Mouse (Mus musculus): ENCODE data around the gene Stk16. TPM values are rescaled to one million over a fixed set of nuclear protein-coding genes. Genes with fewer than 3 reads are reported as not detected.

Stk16 gene
- polyA plus RNA-seq, 1 experiment from 2014 or later, result 136 TPM

GRCm38 (mm10) chr1:75214886-75215285 is 4.2 kb downstream of the Stk16 start:
- no peak overlapping the region for H3K9ac ChIP-seq
- H3K27me3 ChIP-seq, result peaks cover 30% of the 10 kb centered on the region
- H3K4me2 ChIP-seq, result no peak overlapping the region
- H3K4me1 ChIP-seq, result peaks cover 52% of the 10 kb centered on the region
- H3K36me3 ChIP-seq, result peaks cover 30% of the 10 kb centered on the region; the same call in 1 of the 2 replicates
- WGBS, result 56% methylated on average over 5 of the region's 5 CpGs
- ATAC-seq (ENCODE audit: borderline replicate concordance, extremely low read depth, low FRiP score, low TSS enrichment), result no peak
- no peaks in the 10 kb centered on the region for H3K9me3 ChIP-seq
- 0 out of 2 replicates have a peak overlapping the region, but pooled peaks have one; percentile 11 for H3K27ac ChIP-seq
- no peak overlapping the region for H3K4me3 ChIP-seq

GRCm38 (mm10) chr1:75215785-75216184 is 5.1 kb downstream of the Stk16 start:
- H3K36me3 ChIP-seq, result peaks cover 30% of the 10 kb centered on the region; the same call in 1 of the 2 replicates
- H3K9me3 ChIP-seq, result no peaks in the 10 kb centered on the region
- no peak overlapping the region for H3K9ac ChIP-seq
- ATAC-seq (ENCODE audit: borderline replicate concordance, extremely low read depth, low FRiP score, low TSS enrichment), result no peak
- peaks cover 48% of the 10 kb centered on the region for H3K4me1 ChIP-seq
- H3K27me3 ChIP-seq, result peaks cover 39% of the 10 kb centered on the region
- 91% methylated on average over 9 of the region's 9 CpGs for WGBS
- no peak overlapping the region for H3K4me2 ChIP-seq
- no peak overlapping the region for H3K27ac ChIP-seq
- H3K4me3 ChIP-seq, result no peak overlapping the region

DNA sequence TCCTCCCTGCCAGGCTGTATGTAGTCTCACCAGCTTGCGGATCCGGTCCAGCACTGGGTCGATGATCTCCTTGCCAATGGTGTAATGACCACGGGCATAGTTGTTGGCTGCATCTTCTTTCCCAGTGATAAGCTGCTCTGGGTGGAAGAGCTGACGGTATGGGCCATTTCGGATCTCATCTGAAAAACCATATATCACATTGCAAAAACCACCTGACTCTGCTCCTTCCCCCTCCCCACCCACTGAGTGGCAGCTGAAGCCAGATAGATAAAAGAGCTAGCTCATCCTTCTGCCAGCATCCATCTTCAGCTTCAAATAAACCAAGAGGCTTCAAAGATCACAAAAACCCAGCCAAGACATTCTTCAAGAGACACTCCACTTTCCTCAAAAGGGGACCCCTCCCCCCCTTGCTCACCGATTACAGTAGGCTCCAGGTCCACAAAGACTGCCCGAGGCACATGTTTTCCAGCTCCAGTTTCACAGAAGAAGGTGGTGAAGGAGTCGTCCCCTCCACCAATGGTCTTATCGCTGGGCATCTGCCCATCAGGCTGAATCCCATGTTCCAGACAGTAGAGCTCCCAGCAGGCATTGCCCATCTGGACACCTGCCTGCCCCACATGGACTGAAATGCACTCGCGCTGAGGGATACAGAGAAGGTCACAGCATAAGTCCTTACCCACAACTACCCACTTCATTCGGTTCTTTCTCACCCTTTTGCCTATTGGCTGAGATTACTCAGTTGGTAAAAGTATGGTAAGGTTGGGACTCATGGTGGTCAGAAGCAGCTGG is 6.4 kb downstream of the Stk16 start:
- peaks cover 39% of the 10 kb centered on the region for H3K4me1 ChIP-seq
- no peak overlapping the region for H3K4me3 ChIP-seq
- H3K9me3 ChIP-seq, result no peaks in the 10 kb centered on the region
- 66% methylated on average over 13 of the region's 13 CpGs for WGBS
- ATAC-seq (ENCODE audit: borderline replicate concordance, extremely low read depth, low FRiP score, low TSS enrichment), result no peak
- 0 out of 2 replicates have a peak overlapping the region, but pooled peaks have one; percentile 92 for H3K4me2 ChIP-seq
- H3K9ac ChIP-seq, result no peak overlapping the region
- no peak overlapping the region for H3K27ac ChIP-seq
- H3K36me3 ChIP-seq, result peaks cover 30% of the 10 kb centered on the region; the same call in 1 of the 2 replicates
- H3K27me3 ChIP-seq, result peaks cover 49% of the 10 kb centered on the region

- Histone ChIP-seq H3K9me3 (no peaks in the 10 kb centered on the region), H3K9ac (0 out of 2 replicates have a peak overlapping the region, but pooled peaks have one; percentile 38), H3K27me3 (peaks cover 49% of the 10 kb centered on the region), H3K4me1 (peaks cover 32% of the 10 kb centered on the region), H3K27ac (no peak overlapping the region), H3K36me3 (peaks cover 25% of the 10 kb centered on the region; the same call in 1 of the 2 replicates), H3K4me3 (peak overlapping the region; percentile 51), H3K4me2 (peak overlapping the region; percentile 92)
- ATAC-seq (ENCODE audit: borderline replicate concordance, extremely low read depth, low FRiP score, low TSS enrichment), result no peak
- 1% methylated on average over 6 of the region's 6 CpGs for WGBS
Measured at GRCm38 (mm10) chr1:75217893-75218226, 7.2 kb downstream of the Stk16 start.

- WGBS, result under 1% methylated on average over 38 of the region's 38 CpGs
- Histone ChIP-seq H3K27ac (no peak overlapping the region), H3K27me3 (peaks cover 49% of the 10 kb centered on the region)
Measured at GRCm38 (mm10) chr1:75218227-75219001, 7.8 kb downstream of the Stk16 start.

DNA sequence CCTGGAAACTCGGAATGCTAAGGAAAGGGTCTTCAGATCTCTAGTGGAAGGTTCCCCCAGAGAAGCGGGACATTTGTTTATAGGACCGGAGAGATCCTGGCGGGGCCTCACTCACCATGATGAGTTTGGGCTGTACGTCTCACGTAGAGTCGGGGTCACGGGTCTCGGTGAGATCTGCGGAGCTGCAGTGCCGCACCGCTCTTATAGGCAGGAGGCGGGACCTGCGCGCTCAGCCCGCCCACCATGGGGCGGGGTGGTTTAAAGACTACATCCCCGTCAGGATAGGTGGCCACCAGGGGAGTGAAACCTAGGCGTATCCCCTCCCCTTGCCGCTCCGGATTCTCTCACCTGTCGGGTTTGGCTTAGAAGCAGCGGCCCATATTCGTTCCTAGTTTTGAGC is 8.4 kb downstream of the Stk16 start:
- 1% methylated on average over 24 of the region's 24 CpGs for WGBS
- H3K36me3 ChIP-seq, result peaks cover 13% of the 10 kb centered on the region; the same call in 1 of the 2 replicates
- peaks cover 49% of the 10 kb centered on the region for H3K27me3 ChIP-seq
- H3K4me1 ChIP-seq, result peaks cover 26% of the 10 kb centered on the region
- H3K27ac ChIP-seq, result no peak overlapping the region
- ATAC-seq (ENCODE audit: borderline replicate concordance, extremely low read depth, low FRiP score, low TSS enrichment), result peak; percentile 89
- peak overlapping the region; percentile 92 for H3K4me2 ChIP-seq
- H3K9me3 ChIP-seq, result no peaks in the 10 kb centered on the region
- peak overlapping the region; percentile 38 for H3K9ac ChIP-seq
- H3K4me3 ChIP-seq, result peak overlapping the region; percentile 51

More at GRCm38 (mm10) chr1:75218227-75219001, 7.8 kb downstream of the Stk16 start:
- H3K9ac ChIP-seq, result peak overlapping the region; percentile 38
- H3K4me3 ChIP-seq, result peak overlapping the region; percentile 51
- no peaks in the 10 kb centered on the region for H3K9me3 ChIP-seq
- peaks cover 32% of the 10 kb centered on the region for H3K4me1 ChIP-seq
- H3K4me2 ChIP-seq, result peak overlapping the region; percentile 92
- peaks cover 20% of the 10 kb centered on the region; the same call in 1 of the 2 replicates for H3K36me3 ChIP-seq
- peak; percentile 36; the same call in 1 of the 2 replicates for ATAC-seq (ENCODE audit: borderline replicate concordance, extremely low read depth, low FRiP score, low TSS enrichment)

DNA sequence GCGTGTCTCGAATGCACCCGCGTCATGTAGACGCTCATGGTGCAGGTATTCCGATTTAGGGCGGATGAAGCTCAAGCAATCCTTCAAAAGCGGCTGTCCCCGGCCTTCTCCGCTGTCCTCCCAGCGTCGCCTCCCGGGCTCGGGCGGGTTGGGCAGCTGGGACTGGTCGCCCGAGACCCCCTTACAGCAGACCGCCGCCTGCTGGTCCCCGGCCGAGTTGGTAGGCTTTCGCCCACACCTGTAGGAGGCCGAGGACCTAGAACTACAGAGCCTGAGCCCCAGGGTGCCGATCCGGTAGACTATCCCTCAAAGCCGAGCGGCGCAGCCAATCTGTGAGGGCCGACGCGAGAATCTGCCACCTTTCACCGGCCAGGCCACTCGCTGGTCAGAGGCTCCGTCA is 8.9 kb downstream of the Stk16 start, which contains the start of gene Tuba4a:
Gene Tuba4a, minus strand, starts transcription at position 335 of the 400 bp plus-strand sequence.
- Histone ChIP-seq H3K36me3 (peaks cover 9% of the 10 kb centered on the region; the same call in 1 of the 2 replicates), H3K27ac (no peak within 1 kb of the TSS), H3K4me1 (peaks cover 21% of the 10 kb centered on the region), H3K4me2 (peak within 1 kb of the TSS; percentile 92), H3K9me3 (no peaks in the 10 kb centered on the region), H3K4me3 (peak within 1 kb of the TSS; percentile 51), H3K27me3 (peaks cover 49% of the 10 kb centered on the region), H3K9ac (peak within 1 kb of the TSS; percentile 38)
- under 1% methylated on average over 34 of the region's 34 CpGs for WGBS
- peak; percentile 32; the same call in 1 of the 2 replicates for ATAC-seq (ENCODE audit: borderline replicate concordance, extremely low read depth, low FRiP score, low TSS enrichment)

DNA sequence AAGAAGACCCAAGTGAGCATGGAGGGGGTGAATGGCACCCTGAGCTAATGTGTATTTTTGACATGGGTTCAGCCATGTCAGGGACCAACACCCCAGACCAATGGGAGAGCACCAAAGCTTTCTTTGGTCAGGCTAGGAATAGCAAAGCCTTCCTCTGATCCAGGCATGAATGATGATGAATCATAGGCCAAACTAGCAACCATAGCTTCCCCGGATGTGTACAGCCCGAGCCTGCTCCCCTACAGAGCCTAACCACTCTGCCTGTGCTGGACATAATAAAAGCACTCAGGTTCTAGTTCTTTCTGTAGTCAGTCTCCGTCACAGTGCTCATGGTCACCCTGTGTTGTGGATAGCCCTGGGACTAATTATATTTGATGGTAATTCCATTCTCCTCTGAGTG is 10.9 kb downstream of the Stk16 start:
- Histone ChIP-seq H3K4me2 (no peak overlapping the region), H3K4me1 (peaks cover 20% of the 10 kb centered on the region), H3K27ac (no peak overlapping the region), H3K4me3 (no peak overlapping the region), H3K9me3 (no peaks in the 10 kb centered on the region), H3K36me3 (no peaks in the 10 kb centered on the region), H3K9ac (no peak overlapping the region), H3K27me3 (peaks cover 49% of the 10 kb centered on the region)
- WGBS, result 72% methylated on average over 3 of the region's 3 CpGs
- ATAC-seq (ENCODE audit: borderline replicate concordance, extremely low read depth, low FRiP score, low TSS enrichment), result no peak

GRCm38 (mm10) chr1:75222926-75223325 is 12.3 kb downstream of the Stk16 start:
- Histone ChIP-seq H3K27me3 (peaks cover 38% of the 10 kb centered on the region), H3K4me2 (no peak overlapping the region), H3K9me3 (no peaks in the 10 kb centered on the region), H3K9ac (no peak overlapping the region), H3K36me3 (no peaks in the 10 kb centered on the region), H3K27ac (no peak overlapping the region), H3K4me3 (no peak overlapping the region), H3K4me1 (peaks cover 17% of the 10 kb centered on the region)
- 70% methylated on average over 6 of the region's 6 CpGs for WGBS
- no peak for ATAC-seq (ENCODE audit: borderline replicate concordance, extremely low read depth, low FRiP score, low TSS enrichment)

DNA sequence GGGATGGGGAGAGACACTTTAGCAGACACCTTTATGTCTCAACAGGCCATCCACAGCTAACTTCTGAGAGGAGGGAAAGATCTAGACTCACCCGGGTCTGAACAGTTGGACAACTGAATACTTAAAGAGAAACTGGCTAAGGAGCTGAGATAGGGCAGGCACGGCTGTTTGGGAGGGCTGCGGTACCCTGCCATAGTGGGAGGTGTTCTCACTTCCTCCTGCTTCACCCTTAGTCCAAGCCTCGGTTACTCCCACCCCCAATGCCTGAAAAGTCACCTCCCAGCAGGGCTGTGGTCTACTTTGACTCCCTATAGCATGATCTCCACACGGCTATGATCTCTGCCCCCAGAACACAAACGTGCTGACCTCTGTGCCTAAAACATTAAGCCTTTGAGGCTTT is 12.9 kb downstream of the Stk16 start:
- no peak for ATAC-seq (ENCODE audit: borderline replicate concordance, extremely low read depth, low FRiP score, low TSS enrichment)
- Histone ChIP-seq H3K36me3 (no peaks in the 10 kb centered on the region), H3K4me3 (no peak overlapping the region), H3K27me3 (peaks cover 32% of the 10 kb centered on the region), H3K27ac (no peak overlapping the region), H3K4me1 (peaks cover 11% of the 10 kb centered on the region), H3K4me2 (no peak overlapping the region), H3K9ac (no peak overlapping the region), H3K9me3 (no peaks in the 10 kb centered on the region)
- WGBS, result 52% methylated on average over 6 of the region's 6 CpGs

DNA sequence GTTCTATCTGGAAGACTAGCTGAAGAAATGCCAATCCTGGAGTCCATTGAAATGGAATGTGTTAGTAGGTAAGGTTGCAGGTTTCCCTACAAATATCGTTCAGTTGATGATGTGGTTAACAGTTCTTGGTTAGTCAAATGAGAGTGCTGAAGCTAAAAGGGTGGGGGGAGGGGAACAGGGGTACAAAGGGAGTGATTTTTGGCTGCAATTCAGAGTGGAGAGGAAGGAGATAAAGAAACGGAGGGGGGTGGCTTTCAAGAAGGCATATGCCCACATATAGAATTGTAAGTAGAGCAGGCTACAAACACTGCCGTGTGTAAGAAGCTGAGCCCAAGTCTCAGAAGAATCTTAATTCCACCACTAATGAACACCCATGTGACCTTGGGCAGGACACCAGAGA is 14.8 kb downstream of the Stk16 start:
- no peak overlapping the region for H3K4me2 ChIP-seq
- peaks cover 13% of the 10 kb centered on the region for H3K27me3 ChIP-seq
- H3K9me3 ChIP-seq, result no peaks in the 10 kb centered on the region
- H3K4me1 ChIP-seq, result no peaks in the 10 kb centered on the region
- WGBS, result 46% methylated on average over 3 of the region's 3 CpGs
- no peak overlapping the region for H3K9ac ChIP-seq
- no peak for ATAC-seq (ENCODE audit: borderline replicate concordance, extremely low read depth, low FRiP score, low TSS enrichment)
- H3K36me3 ChIP-seq, result no peaks in the 10 kb centered on the region
- no peak overlapping the region for H3K4me3 ChIP-seq
- H3K27ac ChIP-seq, result no peak overlapping the region

Data from lung, embryonic 15.5 days (tissue).